Mouse (Mus musculus) neural tube, embryonic 11.5 days (tissue): Measurements from ENCODE around the gene Iqsec2. TPM values are rescaled to one million over a fixed set of nuclear protein-coding genes. Genes with fewer than 3 reads are reported as not detected.

Source experiments
- ATAC-seq: fragments of 200-750 bp; cut with Nextera tagmentation; 2 replicates; pipeline ENCODE4 v1.8.0; 2017; ENCODE audit warnings: moderate number of reproducible peaks, mild to moderate bottlenecking, moderate TSS enrichment, moderate library complexity; ENCODE audit not compliant: insufficient read depth, low FRiP score, low TSS enrichment
- DNase-seq: peaks from one replicate; pipeline ENCODE4 v3.0.0-alpha.2; 2015; ENCODE audit warnings: low spot score
- H3K27ac ChIP-seq: fragments of 300-500 bp; sonication (generic); 2 replicates; pipeline ENCODE4 v1.5.1; 2014; ENCODE audit warnings: low read depth, mild to moderate bottlenecking, low read length
- H3K27me3 ChIP-seq: fragments of 300-500 bp; sonication (generic); 2 replicates; pipeline ENCODE4 v1.6.1; 2014; ENCODE audit warnings: mild to moderate bottlenecking, low read length, mixed read lengths; ENCODE audit not compliant: control insufficient read depth, insufficient read depth
- H3K36me3 ChIP-seq: fragments of 300-500 bp; sonication (generic); 2 replicates; pipeline ENCODE4 v1.6.1; 2014; ENCODE audit warnings: mild to moderate bottlenecking, low read length, moderate library complexity, mixed read lengths; ENCODE audit not compliant: control insufficient read depth, insufficient read depth
- H3K4me1 ChIP-seq: fragments of 300-500 bp; sonication (generic); 2 replicates; pipeline ENCODE4 v1.6.1; 2014; ENCODE audit warnings: low read length, mixed read lengths; ENCODE audit not compliant: control insufficient read depth, insufficient read depth
- H3K4me2 ChIP-seq: fragments of 300-500 bp; sonication (generic); 2 replicates; pipeline ENCODE4 v1.6.1; 2014; ENCODE audit warnings: low read depth, mild to moderate bottlenecking, moderate library complexity
- H3K4me3 ChIP-seq: fragments of 300-500 bp; sonication (generic); 2 replicates; pipeline ENCODE4 v1.5.1; 2014; ENCODE audit warnings: low read depth, low read length
- H3K9ac ChIP-seq: fragments of 300-500 bp; sonication (generic); 2 replicates; pipeline ENCODE4 v1.6.1; 2014; ENCODE audit warnings: mild to moderate bottlenecking, low read length
- H3K9me3 ChIP-seq: fragments of 300-500 bp; sonication (generic); 2 replicates; pipeline ENCODE4 v1.6.1; 2016; ENCODE audit warnings: low read length; ENCODE audit not compliant: control insufficient read depth
- WGBS: fragments of 180-500 bp; shearing (Covaris S2); extraction: QIAGEN DNeasy Blood & Tissue Kit; methylation state at CpG from one replicate; pipeline ENCODE4 v1.1.7; 2014; 5-methylcytosine and 5-hydroxymethylcytosine counted together
- polyA plus RNA-seq: library from polyadenylated mRNA; unstranded; fragments of >200 nt; fragmentation: Nextera tagmentation; extraction: Ambion mirVana; gene quantifications from 2 replicates; pipeline ENCODE4 v1.2.1, GENCODE M21; 2014

Gene Iqsec2
- polyA plus RNA-seq, 1 experiment from 2014 or later: 0.94 TPM

- H3K9me3 ChIP-seq: no peaks in the 10 kb centered on the region
- no peaks in the 10 kb centered on the region for H3K36me3 ChIP-seq
- H3K4me3 ChIP-seq: no peak overlapping the region
- H3K4me1 ChIP-seq: no peaks in the 10 kb centered on the region
- WGBS: 50% methylated on average over 1 of the region's 1 CpGs
- H3K27me3 ChIP-seq: peaks cover 60% of the 10 kb centered on the region
- no peak overlapping the region for H3K4me2 ChIP-seq
- H3K27ac ChIP-seq: peak overlapping the region; percentile 44; the same call in 1 of the 2 replicates
- DNase-seq (peak; percentile 56), ATAC-seq (peak; percentile 75)
- no peak overlapping the region for H3K9ac ChIP-seq
Measured at GRCm38 (mm10) chrX:152197814-152198648, 54.0 kb downstream of the Iqsec2 start.

DNA sequence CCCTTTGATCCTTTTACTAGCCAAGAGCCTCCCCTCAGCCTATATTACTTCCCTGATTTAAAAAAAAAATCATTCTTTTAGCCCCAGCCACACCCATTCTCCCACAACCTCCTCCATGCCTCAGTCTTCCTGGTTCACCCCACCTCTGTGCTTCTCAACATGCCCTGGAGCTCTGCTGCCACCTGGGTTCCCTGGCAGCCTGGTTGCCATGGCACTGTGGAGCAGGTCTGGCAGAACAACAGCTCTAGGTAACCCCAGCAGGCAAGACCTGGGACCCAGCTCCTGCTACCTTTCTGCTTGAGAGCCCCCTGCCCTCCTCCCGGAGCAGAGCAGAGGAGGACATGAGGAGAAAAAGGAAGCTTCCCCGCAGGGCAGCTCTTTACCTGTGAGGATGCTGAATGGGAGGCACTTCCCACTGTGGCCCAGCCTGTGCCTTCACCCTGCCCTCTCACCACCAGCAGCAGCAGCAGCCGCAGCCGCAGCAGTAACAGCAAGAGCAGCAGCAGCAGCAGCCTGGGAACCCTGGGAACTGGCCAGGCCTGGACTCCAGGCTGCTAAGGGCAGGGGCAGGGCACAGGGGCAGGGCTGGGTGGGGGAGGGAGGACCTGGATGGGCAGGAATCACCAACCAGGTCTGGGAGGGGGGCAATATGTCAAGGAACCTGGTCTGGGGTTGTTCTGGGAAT is 57.8 kb downstream of the Iqsec2 start:
- no peak for ATAC-seq
- Histone ChIP-seq H3K4me3 (no peak overlapping the region), H3K4me1 (no peaks in the 10 kb centered on the region), H3K27me3 (peaks cover 44% of the 10 kb centered on the region), H3K9ac (no peak overlapping the region; the same call in 1 of the 2 replicates), H3K9me3 (no peaks in the 10 kb centered on the region), H3K36me3 (no peaks in the 10 kb centered on the region), H3K27ac (no peak overlapping the region), H3K4me2 (no peak overlapping the region)
- DNase-seq: no peak
- 29% methylated on average over 4 of the region's 4 CpGs for WGBS

DNA sequence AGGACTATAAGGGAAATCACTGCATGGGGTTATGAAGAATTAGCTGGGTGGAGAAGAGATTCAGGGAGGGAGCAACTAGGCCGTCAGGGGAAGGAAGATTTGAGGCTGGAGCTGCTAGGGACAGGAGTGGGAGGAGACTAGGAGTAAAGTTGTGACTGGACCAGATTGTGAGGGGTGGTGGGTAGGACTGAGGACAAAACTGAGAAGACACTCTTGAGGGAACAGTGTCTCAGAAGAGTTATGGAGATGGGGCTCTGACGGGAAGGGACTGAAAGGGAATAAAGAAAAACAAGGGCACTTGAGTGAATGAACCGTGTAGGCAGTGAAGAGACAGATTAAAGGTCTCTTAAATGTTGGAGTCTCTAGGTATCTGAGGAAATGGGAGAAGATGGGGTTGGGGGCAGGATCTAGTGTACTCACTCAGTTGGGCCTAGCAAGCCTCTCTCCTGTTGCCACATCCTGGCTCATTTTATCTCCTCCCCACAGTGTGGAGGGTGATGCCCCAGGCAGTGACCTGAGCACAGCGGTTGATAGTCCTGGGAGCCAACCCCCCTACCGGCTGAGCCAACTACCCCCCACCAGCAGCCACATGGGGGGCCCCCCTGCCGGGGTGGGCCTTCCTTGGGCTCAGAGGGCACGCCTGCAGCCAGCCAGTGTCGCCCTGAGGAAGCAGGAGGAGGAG is 58.5 kb downstream of the Iqsec2 start:
- Histone ChIP-seq H3K27ac (no peak overlapping the region), H3K27me3 (peaks cover 43% of the 10 kb centered on the region)
- 29% methylated on average over 8 of the region's 8 CpGs for WGBS

GRCm38 (mm10) chrX:152203247-152203646 is 59.2 kb downstream of the Iqsec2 start:
- peaks cover 40% of the 10 kb centered on the region for H3K27me3 ChIP-seq
- no peak overlapping the region for H3K9ac ChIP-seq
- H3K9me3 ChIP-seq: no peaks in the 10 kb centered on the region
- H3K4me2 ChIP-seq: no peak overlapping the region
- no peak for ATAC-seq
- no peak overlapping the region for H3K4me3 ChIP-seq
- no peaks in the 10 kb centered on the region for H3K4me1 ChIP-seq
- 65% methylated on average over 4 of the region's 4 CpGs for WGBS
- H3K27ac ChIP-seq: no peak overlapping the region
- no peak for DNase-seq
- no peaks in the 10 kb centered on the region for H3K36me3 ChIP-seq

More for the DNA sequence above, 58.5 kb downstream of the Iqsec2 start:
- Histone ChIP-seq H3K36me3 (no peaks in the 10 kb centered on the region), H3K9ac (no peak overlapping the region), H3K4me3 (no peak overlapping the region), H3K9me3 (no peaks in the 10 kb centered on the region), H3K4me2 (no peak overlapping the region), H3K4me1 (no peaks in the 10 kb centered on the region)
- DNase-seq (no peak), ATAC-seq (no peak)

DNA sequence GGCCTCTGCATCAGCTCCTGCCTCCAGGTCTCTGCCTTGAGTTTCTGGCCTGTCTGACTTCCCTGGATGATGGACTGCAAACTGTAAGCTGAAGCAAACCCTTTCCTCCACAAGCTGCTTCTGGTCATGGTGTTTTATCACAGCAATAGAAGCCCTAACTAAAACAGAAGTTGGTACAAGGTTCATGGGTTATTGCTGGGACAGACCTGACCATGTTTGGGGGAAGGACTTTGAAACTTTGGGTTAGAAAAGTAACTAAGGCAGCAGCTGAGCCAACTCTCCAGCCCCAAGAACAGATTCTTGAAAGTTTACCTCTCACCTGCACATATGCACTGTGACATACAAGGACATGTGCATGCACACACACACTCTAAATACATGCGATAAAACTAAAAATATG is 61.4 kb downstream of the Iqsec2 start:
- ATAC-seq: no peak

GRCm38 (mm10) chrX:152214703-152215102 is 70.6 kb downstream of the Iqsec2 start:
- Histone ChIP-seq H3K9me3 (no peaks in the 10 kb centered on the region), H3K4me3 (no peak overlapping the region), H3K27ac (no peak overlapping the region), H3K4me1 (no peaks in the 10 kb centered on the region), H3K27me3 (peaks cover 56% of the 10 kb centered on the region), H3K4me2 (no peak overlapping the region), H3K36me3 (no peaks in the 10 kb centered on the region), H3K9ac (no peak overlapping the region)
- WGBS: 75% methylated on average over 1 of the region's 1 CpGs
- no peak for ATAC-seq
- no peak for DNase-seq

More for the DNA sequence above, 61.4 kb downstream of the Iqsec2 start:
- peaks cover 42% of the 10 kb centered on the region for H3K27me3 ChIP-seq
- no peak overlapping the region for H3K4me2 ChIP-seq
- no peaks in the 10 kb centered on the region for H3K9me3 ChIP-seq
- no peaks in the 10 kb centered on the region for H3K36me3 ChIP-seq
- DNase-seq: no peak
- H3K9ac ChIP-seq: no peak overlapping the region
- WGBS: 100% methylated on average over 1 of the region's 1 CpGs
- H3K4me3 ChIP-seq: no peak overlapping the region
- H3K27ac ChIP-seq: no peak overlapping the region
- H3K4me1 ChIP-seq: no peaks in the 10 kb centered on the region

- WGBS: 97% methylated on average over 2 of the region's 2 CpGs
- Histone ChIP-seq H3K27ac (no peak overlapping the region), H3K27me3 (peaks cover 56% of the 10 kb centered on the region), H3K4me1 (no peaks in the 10 kb centered on the region), H3K4me3 (no peak overlapping the region), H3K4me2 (no peak overlapping the region), H3K36me3 (no peaks in the 10 kb centered on the region), H3K9ac (no peak overlapping the region), H3K9me3 (no peaks in the 10 kb centered on the region)
- no peak for DNase-seq
- no peak for ATAC-seq
Measured at GRCm38 (mm10) chrX:152218529-152218928, 74.5 kb downstream of the Iqsec2 start.

DNA sequence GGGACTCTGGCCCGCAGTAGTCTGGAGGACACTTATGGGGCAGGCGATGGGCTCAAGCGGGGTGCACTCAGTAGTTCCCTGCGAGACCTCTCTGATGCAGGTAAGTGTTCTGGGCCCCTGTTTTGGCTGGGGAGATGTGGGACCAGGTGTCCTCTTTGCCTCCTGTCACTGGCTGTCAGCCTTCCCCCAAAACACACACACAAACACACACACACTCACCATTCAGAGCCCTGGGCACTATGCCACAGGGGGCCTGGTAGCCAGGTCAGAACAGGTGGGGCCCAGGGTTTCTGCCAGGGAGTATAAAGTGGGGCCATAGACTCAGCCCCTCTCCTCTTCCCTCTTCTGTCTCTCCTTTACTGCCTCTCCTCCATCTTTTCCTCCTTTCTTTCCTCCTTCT is 77.7 kb downstream of the Iqsec2 start:
- no peak for ATAC-seq
- Histone ChIP-seq H3K9ac (no peak overlapping the region), H3K9me3 (no peaks in the 10 kb centered on the region), H3K36me3 (no peaks in the 10 kb centered on the region), H3K27ac (no peak overlapping the region), H3K4me1 (no peaks in the 10 kb centered on the region), H3K4me2 (no peak overlapping the region), H3K27me3 (peaks cover 61% of the 10 kb centered on the region), H3K4me3 (no peak overlapping the region)
- no peak for DNase-seq
- 77% methylated on average over 4 of the region's 4 CpGs for WGBS
